Mouse (Mus musculus) lung, embryonic 16.5 days (tissue): ENCODE data around the gene Slc12a8. TPM values are rescaled to one million over a fixed set of nuclear protein-coding genes. Genes with fewer than 3 reads are reported as not detected.

Source experiments
- ATAC-seq: fragments of 200-750 bp; cut with Nextera tagmentation; 2 replicates; pipeline ENCODE4 v1.8.0; 2017; ENCODE audit warnings: low read depth, mild to moderate bottlenecking, moderate library complexity
- H3K27ac ChIP-seq: fragments of 300-500 bp; sonication (generic); 2 replicates; pipeline ENCODE4 v1.5.1; 2014; ENCODE audit warnings: mild to moderate bottlenecking, control low read depth, low read length
- H3K27me3 ChIP-seq: fragments of 300-500 bp; sonication (generic); 2 replicates; pipeline ENCODE4 v1.6.1; 2014; ENCODE audit warnings: low read depth, low read length, mixed read lengths; ENCODE audit not compliant: control insufficient read depth, insufficient read depth
- H3K36me3 ChIP-seq: fragments of 300-500 bp; sonication (generic); 2 replicates; pipeline ENCODE4 v1.6.1; 2014; ENCODE audit warnings: low read length; ENCODE audit not compliant: control insufficient read depth, insufficient read depth
- H3K4me1 ChIP-seq: fragments of 300-500 bp; sonication (generic); replicated peaks from 2 replicates; pipeline ENCODE4 v1.6.1; 2014; ENCODE audit warnings: low read length, mixed read lengths; ENCODE audit not compliant: control insufficient read depth, insufficient read depth
- H3K4me2 ChIP-seq: fragments of 300-500 bp; sonication (generic); 2 replicates; pipeline ENCODE4 v1.6.1; 2014; ENCODE audit warnings: low read depth, low read length, control low read depth
- H3K4me3 ChIP-seq: fragments of 300-500 bp; sonication (generic); 2 replicates; pipeline ENCODE4 v1.5.1; 2014; ENCODE audit warnings: mild to moderate bottlenecking, low read length, control low read depth
- H3K9ac ChIP-seq: fragments of 300-500 bp; sonication (generic); 2 replicates; pipeline ENCODE4 v1.6.1; 2014; ENCODE audit warnings: low read length, control low read depth
- H3K9me3 ChIP-seq: fragments of 300-500 bp; sonication (generic); 2 replicates; pipeline ENCODE4 v1.6.1; 2016; ENCODE audit warnings: low read length; ENCODE audit not compliant: control insufficient read depth
- whole genome bisulfite sequencing: fragments of 180-500 bp; shearing (Covaris S2); extraction: QIAGEN DNeasy Blood & Tissue Kit; methylation state at CpG from one replicate; pipeline ENCODE4 v1.1.7; 2014; 5-methylcytosine and 5-hydroxymethylcytosine counted together
- polyA plus RNA-seq: library from polyadenylated mRNA; unstranded; fragments of >200 nt; fragmentation: Nextera tagmentation; extraction: Ambion mirVana; gene quantifications from 2 replicates; pipeline ENCODE4 v1.2.1, GENCODE M21; 2015

Gene Slc12a8
- polyA plus RNA-seq, 1 experiment from 2014 or later: 0.39 TPM

GRCm38 (mm10) chr16:33561308-33562009, 44.3 kb downstream of the Slc12a8 start:
- no peak overlapping the region for H3K27ac ChIP-seq

GRCm38 (mm10) chr16:33562874-33563537, 45.9 kb downstream of the Slc12a8 start:
- peaks cover 20% of the 10 kb centered on the region for H3K4me1 ChIP-seq
- no peak overlapping the region for H3K4me3 ChIP-seq
- WGBS: 47% methylated on average over 12 of the region's 12 CpGs
- no peaks in the 10 kb centered on the region for H3K36me3 ChIP-seq
- H3K27me3 ChIP-seq: no peaks in the 10 kb centered on the region
- H3K27ac ChIP-seq: peak overlapping the region; percentile 50
- 0 out of 2 replicates have a peak overlapping the region, but pooled peaks have one; percentile 5 for H3K9ac ChIP-seq
- no peak overlapping the region for H3K4me2 ChIP-seq
- H3K9me3 ChIP-seq: no peaks in the 10 kb centered on the region
- ATAC-seq: peak; percentile 30; the same call in 1 of the 2 replicates

More at GRCm38 (mm10) chr16:33561308-33562009, 44.3 kb downstream of the Slc12a8 start:
- no peak overlapping the region for H3K9ac ChIP-seq
- peaks cover 20% of the 10 kb centered on the region for H3K4me1 ChIP-seq
- ATAC-seq: no peak
- WGBS: 84% methylated on average over 12 of the region's 12 CpGs
- H3K4me2 ChIP-seq: no peak overlapping the region
- H3K27me3 ChIP-seq: no peaks in the 10 kb centered on the region
- H3K4me3 ChIP-seq: no peak overlapping the region
- no peaks in the 10 kb centered on the region for H3K36me3 ChIP-seq
- no peaks in the 10 kb centered on the region for H3K9me3 ChIP-seq

GRCm38 (mm10) chr16:33563538-33564013, 46.4 kb downstream of the Slc12a8 start:
- Histone ChIP-seq H3K9ac (no peak overlapping the region), H3K27me3 (no peaks in the 10 kb centered on the region), H3K36me3 (no peaks in the 10 kb centered on the region), H3K9me3 (no peaks in the 10 kb centered on the region), H3K4me3 (no peak overlapping the region), H3K4me2 (no peak overlapping the region), H3K4me1 (peaks cover 20% of the 10 kb centered on the region), H3K27ac (peak overlapping the region; percentile 50)
- 37% methylated on average over 5 of the region's 5 CpGs for WGBS
- ATAC-seq: peak; percentile 41

- 77% methylated on average over 10 of the region's 10 CpGs for WGBS
Observed at GRCm38 (mm10) chr16:33566467-33566866, 49.3 kb downstream of the Slc12a8 start.

GRCm38 (mm10) chr16:33567736-33568135, 50.6 kb downstream of the Slc12a8 start:
- no peak overlapping the region for H3K4me2 ChIP-seq
- H3K9me3 ChIP-seq: no peaks in the 10 kb centered on the region
- H3K4me3 ChIP-seq: no peak overlapping the region
- H3K4me1 ChIP-seq: peaks cover 13% of the 10 kb centered on the region
- 62% methylated on average over 4 of the region's 4 CpGs for WGBS
- H3K27me3 ChIP-seq: no peaks in the 10 kb centered on the region
- ATAC-seq: no peak
- no peaks in the 10 kb centered on the region for H3K36me3 ChIP-seq
- no peak overlapping the region for H3K9ac ChIP-seq
- H3K27ac ChIP-seq: no peak overlapping the region

More at GRCm38 (mm10) chr16:33566467-33566866, 49.3 kb downstream of the Slc12a8 start:
- no peaks in the 10 kb centered on the region for H3K36me3 ChIP-seq
- H3K27me3 ChIP-seq: no peaks in the 10 kb centered on the region
- H3K4me2 ChIP-seq: no peak overlapping the region
- H3K9me3 ChIP-seq: no peaks in the 10 kb centered on the region
- no peak overlapping the region for H3K9ac ChIP-seq
- no peak for ATAC-seq
- H3K27ac ChIP-seq: no peak overlapping the region
- peaks cover 15% of the 10 kb centered on the region for H3K4me1 ChIP-seq
- H3K4me3 ChIP-seq: no peak overlapping the region

GRCm38 (mm10) chr16:33568269-33569016, 51.3 kb downstream of the Slc12a8 start:
- Histone ChIP-seq H3K9me3 (no peaks in the 10 kb centered on the region), H3K9ac (no peak overlapping the region), H3K27me3 (no peaks in the 10 kb centered on the region), H3K36me3 (no peaks in the 10 kb centered on the region), H3K4me2 (no peak overlapping the region), H3K27ac (no peak overlapping the region), H3K4me3 (no peak overlapping the region), H3K4me1 (peaks cover 6% of the 10 kb centered on the region)
- no peak for ATAC-seq
- 79% methylated on average over 12 of the region's 12 CpGs for WGBS

GRCm38 (mm10) chr16:33572646-33573045, 55.5 kb downstream of the Slc12a8 start:
- WGBS: 82% methylated on average over 6 of the region's 6 CpGs
- H3K9ac ChIP-seq: no peak overlapping the region
- H3K4me2 ChIP-seq: no peak overlapping the region
- H3K27ac ChIP-seq: no peak overlapping the region
- H3K4me1 ChIP-seq: peaks cover 5% of the 10 kb centered on the region
- H3K27me3 ChIP-seq: no peaks in the 10 kb centered on the region
- no peaks in the 10 kb centered on the region for H3K9me3 ChIP-seq
- H3K4me3 ChIP-seq: no peak overlapping the region
- no peaks in the 10 kb centered on the region for H3K36me3 ChIP-seq
- ATAC-seq: no peak

- H3K36me3 ChIP-seq: no peaks in the 10 kb centered on the region
- no peak for ATAC-seq
- H3K27ac ChIP-seq: no peak overlapping the region
- no peaks in the 10 kb centered on the region for H3K27me3 ChIP-seq
- no peak overlapping the region for H3K4me2 ChIP-seq
- no peaks in the 10 kb centered on the region for H3K9me3 ChIP-seq
- 76% methylated on average over 7 of the region's 7 CpGs for WGBS
- H3K4me3 ChIP-seq: no peak overlapping the region
- H3K4me1 ChIP-seq: peaks cover 5% of the 10 kb centered on the region
- H3K9ac ChIP-seq: no peak overlapping the region
Observed at GRCm38 (mm10) chr16:33573703-33574102, 56.6 kb downstream of the Slc12a8 start.

- Histone ChIP-seq H3K4me1 (peaks cover 13% of the 10 kb centered on the region), H3K9ac (no peak overlapping the region)
- 38% methylated on average over 6 of the region's 6 CpGs for WGBS
Observed at GRCm38 (mm10) chr16:33575728-33576127, 58.6 kb downstream of the Slc12a8 start.

More at GRCm38 (mm10) chr16:33575728-33576127, 58.6 kb downstream of the Slc12a8 start:
- 0 out of 2 replicates have a peak, but pooled peaks cover 2% of the 10 kb centered on the region for H3K9me3 ChIP-seq
- no peaks in the 10 kb centered on the region for H3K36me3 ChIP-seq
- no peak overlapping the region for H3K27ac ChIP-seq
- H3K27me3 ChIP-seq: no peaks in the 10 kb centered on the region
- no peak overlapping the region for H3K4me3 ChIP-seq
- H3K4me2 ChIP-seq: no peak overlapping the region
- ATAC-seq: no peak
